Mouse (Mus musculus) kidney, adult 2 months (tissue): Measurements from ENCODE around the gene Nfasc. TPM values are rescaled to one million over a fixed set of nuclear protein-coding genes. Genes with fewer than 3 reads are reported as not detected.
A peak's percentile ranks its signal among the peaks of the same experiment; 100 is the strongest.

Source experiments
- DNase-seq: peaks from one replicate; pipeline ENCODE4 v3.0.0; 2021
- H3K27ac ChIP-seq: fragments of 200-500 bp; 2 replicates; pipeline ENCODE4 v1.5.1; 2012; ENCODE audit warnings: low read depth, low read length, control low read depth, inconsistent platforms; ENCODE audit not compliant: insufficient read depth
- H3K27me3 ChIP-seq: fragments of 200-500 bp; replicated peaks from 2 replicates; pipeline ENCODE4 v1.6.1; 2012; ENCODE audit warnings: mild to moderate bottlenecking, moderate library complexity, low read length, inconsistent platforms; ENCODE audit not compliant: control insufficient read depth, insufficient read depth
- H3K36me3 ChIP-seq: fragments of 200-500 bp; 2 replicates; pipeline ENCODE4 v1.6.1; 2012; ENCODE audit warnings: mild to moderate bottlenecking, moderate library complexity, low read length, inconsistent platforms; ENCODE audit not compliant: control insufficient read depth, insufficient read depth
- H3K4me1 ChIP-seq: fragments of 200-500 bp; 2 replicates; pipeline ENCODE4 v1.6.1; 2011; ENCODE audit warnings: low read length; ENCODE audit not compliant: control insufficient read depth, insufficient read depth
- H3K4me3 ChIP-seq: fragments of 200-500 bp; 2 replicates; pipeline ENCODE4 v1.5.1; 2011; ENCODE audit warnings: mild to moderate bottlenecking, low read depth, low read length, control low read depth; ENCODE audit not compliant: insufficient read depth
- CTCF ChIP-seq: fragments of 200-500 bp; conservative IDR thresholded peaks from 2 replicates; pipeline ENCODE4 v1.5.1; 2011; ENCODE audit warnings: low read depth, mild to moderate bottlenecking, control low read depth, low read length, moderate library complexity, mixed read lengths; ENCODE audit not compliant: insufficient read depth, insufficient read length
- POLR2A ChIP-seq: fragments of 200-500 bp; IDR thresholded peaks from one replicate; pipeline ENCODE4 v1.6.1; 2011; ENCODE audit warnings: low read depth, low read length, control low read depth
- WGBS: fragments of 180-500 bp; shearing (Covaris S2); methylation state at CpG from one replicate; pipeline ENCODE4 v1.1.7; 2018; 5-methylcytosine and 5-hydroxymethylcytosine counted together
- polyA plus RNA-seq: library from polyadenylated mRNA; depleted of rRNA; stranded (reverse); fragments of >200 nt; gene quantifications from 2 replicates; pipeline ENCODE4 v1.2.3, GENCODE M21; 2012

The Nfasc gene
- polyA plus RNA-seq, 1 experiment = 0.20 TPM

DNA sequence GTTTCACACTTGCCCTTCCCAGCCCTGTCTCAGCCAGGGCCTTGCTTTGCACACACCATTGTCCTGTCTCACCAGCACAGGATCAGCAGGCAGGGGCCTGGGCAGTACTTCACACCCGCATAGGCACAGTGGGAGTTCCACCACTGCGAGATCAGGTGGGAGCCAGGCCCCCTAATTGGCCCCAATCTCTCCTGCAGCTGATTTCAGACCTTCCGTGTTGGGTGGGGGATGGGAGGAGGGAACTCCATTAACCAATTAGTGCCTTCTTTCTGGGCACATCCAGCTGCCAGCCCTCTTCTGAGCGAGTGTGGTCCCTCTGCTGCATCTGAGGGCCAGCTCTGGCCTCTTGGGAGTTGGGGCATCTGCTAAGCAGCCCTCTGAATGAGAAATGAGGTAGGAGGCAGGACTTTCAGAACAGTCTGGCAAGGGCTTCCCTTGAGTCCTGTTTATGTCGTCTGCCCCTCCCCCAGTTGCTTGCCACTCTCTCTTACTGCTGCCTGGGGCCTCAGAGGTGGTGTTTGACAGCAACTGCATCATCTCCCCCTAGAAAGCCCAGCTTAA lies 210.9 kb downstream of the Nfasc start:
- 31% methylated on average over 5 of the region's 5 CpGs for WGBS
- TF ChIP-seq CTCF = no peak
- no peak for TF ChIP-seq POLR2A
- H3K36me3 ChIP-seq = no peaks in the 10 kb centered on the region
- no peaks in the 10 kb centered on the region for H3K4me1 ChIP-seq
- no peak for DNase-seq
- H3K4me3 ChIP-seq = no peak overlapping the region
- H3K27me3 ChIP-seq = no peaks in the 10 kb centered on the region
- no peak overlapping the region for H3K27ac ChIP-seq

DNA sequence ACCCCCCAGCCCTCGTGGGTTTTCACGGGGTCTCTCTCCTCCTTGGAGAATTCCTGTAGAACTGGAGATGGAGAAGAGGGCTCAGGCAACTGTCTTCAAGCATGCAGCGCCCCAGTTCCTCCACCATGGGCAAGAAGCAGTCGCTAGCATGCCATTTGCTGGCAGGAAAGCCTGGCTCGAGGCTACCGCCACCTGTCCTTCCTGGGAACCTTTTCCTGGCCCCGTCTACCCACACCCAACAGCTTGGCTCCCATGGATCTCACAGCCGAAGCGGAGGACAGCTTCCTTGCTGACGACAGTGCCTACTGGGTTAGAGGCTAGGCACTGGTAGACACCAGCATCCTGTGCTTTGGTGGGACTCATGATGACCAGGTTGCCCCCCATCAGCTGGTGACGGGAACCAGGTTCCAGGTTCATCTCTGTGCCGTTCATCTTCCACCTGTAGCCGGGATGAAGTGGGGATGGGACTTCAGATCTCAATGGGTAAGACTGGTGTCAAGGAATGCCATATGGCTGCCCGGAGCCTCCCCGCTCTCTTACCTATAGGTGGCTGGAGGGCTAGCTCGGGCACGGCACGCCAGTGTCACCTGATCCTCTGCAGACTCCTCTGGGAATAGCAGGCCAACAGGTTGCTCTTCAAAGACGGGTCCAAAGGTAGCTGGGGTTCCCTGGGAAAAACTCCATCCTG lies 212.8 kb downstream of the Nfasc start:
- Histone ChIP-seq H3K4me1 (no peaks in the 10 kb centered on the region), H3K27ac (no peak overlapping the region), H3K4me3 (no peak overlapping the region), H3K36me3 (no peaks in the 10 kb centered on the region), H3K27me3 (no peaks in the 10 kb centered on the region)
- no peak for DNase-seq
- TF ChIP-seq POLR2A (no peak), CTCF (no peak)
- 85% methylated on average over 19 of the region's 19 CpGs for WGBS

DNA sequence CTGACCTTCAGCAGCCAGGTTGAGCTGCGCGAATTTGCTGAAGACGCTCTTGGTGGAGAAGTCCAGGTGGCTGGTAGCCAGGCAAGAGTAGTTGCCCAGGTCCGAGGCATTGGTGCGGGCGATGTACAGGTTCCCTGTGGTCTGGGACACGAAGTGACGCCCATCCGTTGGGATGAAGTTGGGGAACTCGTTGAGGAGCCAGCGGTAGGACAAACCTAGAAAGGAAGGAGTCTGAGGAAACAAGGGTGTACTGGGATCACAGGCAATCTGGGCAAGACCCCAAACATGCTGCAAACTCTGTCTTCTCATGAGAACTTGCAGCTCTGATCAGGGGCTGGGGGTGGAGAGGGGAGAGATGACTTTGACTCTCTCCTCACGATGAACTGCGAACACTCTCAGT lies 213.5 kb downstream of the Nfasc start:
- Histone ChIP-seq H3K4me3 (no peak overlapping the region), H3K36me3 (no peaks in the 10 kb centered on the region), H3K27ac (no peak overlapping the region), H3K27me3 (no peaks in the 10 kb centered on the region), H3K4me1 (no peaks in the 10 kb centered on the region)
- no peak for DNase-seq
- WGBS = 91% methylated on average over 13 of the region's 13 CpGs
- TF ChIP-seq CTCF (no peak), POLR2A (no peak)

DNA sequence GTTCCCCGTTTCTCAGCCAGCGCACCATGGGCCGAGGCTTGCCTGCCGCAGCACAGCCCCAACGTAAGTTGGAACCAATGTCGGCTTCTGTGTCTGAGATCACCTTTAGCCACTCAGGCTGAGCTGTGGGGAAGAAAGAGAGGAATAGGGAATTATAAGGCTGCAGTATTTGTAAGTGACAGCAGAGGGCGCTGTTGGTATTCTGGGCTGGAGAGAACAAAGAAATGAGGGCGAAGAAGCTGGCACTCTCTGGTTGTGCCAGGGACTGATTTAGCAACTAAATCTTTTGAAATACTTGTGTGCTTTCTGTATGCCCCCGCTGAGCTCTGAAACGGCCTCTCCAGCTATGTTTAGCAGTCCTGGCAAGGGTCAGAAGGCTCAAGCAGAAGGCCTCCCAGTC lies 215.8 kb downstream of the Nfasc start:
- 4% methylated on average over 10 of the region's 10 CpGs for WGBS
- no peaks in the 10 kb centered on the region for H3K27me3 ChIP-seq

DNA sequence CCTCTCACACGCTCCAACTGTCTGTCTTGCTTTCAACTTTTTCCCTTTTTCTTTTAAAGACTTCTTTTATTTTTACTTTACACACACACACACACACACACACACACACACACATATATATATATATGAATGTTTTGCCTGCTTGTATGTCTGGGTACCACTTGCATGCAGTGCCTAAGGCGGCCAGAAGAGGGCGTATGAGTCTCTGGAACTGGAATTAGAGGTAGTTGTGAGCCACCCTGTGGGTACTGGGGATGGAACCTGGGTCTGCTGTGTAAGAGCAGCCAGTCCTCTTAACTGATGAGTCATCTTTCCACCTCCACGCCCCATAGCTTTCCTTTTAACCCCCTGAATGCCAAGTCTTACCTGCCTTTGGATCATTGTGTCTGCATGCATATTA lies 217.7 kb downstream of the Nfasc start:
- Histone ChIP-seq H3K27ac (no peak overlapping the region), H3K36me3 (no peaks in the 10 kb centered on the region), H3K27me3 (no peaks in the 10 kb centered on the region), H3K4me1 (0 out of 2 replicates have a peak, but pooled peaks cover 2% of the 10 kb centered on the region), H3K4me3 (no peak overlapping the region)
- 30% methylated on average over 4 of the region's 4 CpGs for WGBS
- peak; percentile 36 for DNase-seq
- TF ChIP-seq POLR2A (no peak), CTCF (peak; percentile 54)

More for the DNA sequence above, 215.8 kb downstream of the Nfasc start:
- H3K4me3 ChIP-seq = no peak overlapping the region
- no peaks in the 10 kb centered on the region for H3K36me3 ChIP-seq
- TF ChIP-seq CTCF (peak; percentile 76), POLR2A (no peak)
- DNase-seq = peak; percentile 59
- no peak overlapping the region for H3K27ac ChIP-seq
- H3K4me1 ChIP-seq = no peaks in the 10 kb centered on the region

DNA sequence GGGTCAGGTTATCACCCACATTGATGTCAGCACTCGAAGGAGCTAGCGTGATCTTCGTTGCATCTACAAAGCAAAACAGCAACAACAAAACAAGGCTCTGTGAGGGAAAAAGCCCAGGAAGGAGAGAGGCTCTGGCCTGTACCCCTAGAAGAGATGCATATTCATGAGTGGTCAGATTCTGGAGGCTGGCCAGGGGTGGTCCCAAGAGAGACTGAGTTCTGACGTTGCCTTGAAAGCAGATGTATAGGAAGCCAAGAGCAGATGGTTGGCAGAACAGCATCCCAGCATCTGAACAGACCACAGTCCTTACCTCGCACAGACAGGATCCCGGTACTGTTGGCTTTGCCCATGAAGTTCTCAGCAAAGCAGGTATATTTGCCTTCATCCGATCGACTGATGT lies 218.5 kb downstream of the Nfasc start:
- no peak for TF ChIP-seq POLR2A
- TF ChIP-seq CTCF = no peak
- Histone ChIP-seq H3K4me3 (no peak overlapping the region), H3K36me3 (no peaks in the 10 kb centered on the region), H3K27ac (no peak overlapping the region), H3K4me1 (0 out of 2 replicates have a peak, but pooled peaks cover 2% of the 10 kb centered on the region), H3K27me3 (no peaks in the 10 kb centered on the region)
- WGBS = 84% methylated on average over 8 of the region's 8 CpGs
- DNase-seq = no peak

DNA sequence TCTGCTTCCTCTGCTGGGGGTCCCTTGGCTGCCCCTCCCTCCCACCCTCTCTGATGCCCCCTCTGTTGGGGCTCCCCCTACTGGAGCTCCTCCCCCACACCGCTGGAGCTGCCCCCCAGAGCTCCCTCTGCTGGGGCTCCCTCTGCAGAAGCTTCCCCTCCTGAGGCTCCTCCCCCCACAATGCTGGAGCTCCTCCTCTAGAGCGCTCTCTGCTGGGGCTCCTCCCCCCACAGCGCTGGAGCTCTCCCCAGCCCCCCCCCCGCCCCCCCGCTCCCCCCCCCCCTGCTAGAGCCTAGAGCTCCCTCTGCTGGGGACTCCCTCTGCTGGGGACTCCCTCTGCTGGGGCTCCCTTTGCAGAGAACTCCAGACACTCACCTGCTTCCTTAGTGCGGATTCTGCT lies 220.8 kb downstream of the Nfasc start:
- peak; percentile 61 for DNase-seq
- H3K27ac ChIP-seq = no peak overlapping the region
- H3K4me3 ChIP-seq = no peak overlapping the region
- TF ChIP-seq POLR2A = no peak
- H3K4me1 ChIP-seq = 0 out of 2 replicates have a peak, but pooled peaks cover 2% of the 10 kb centered on the region
- 18% methylated on average over 5 of the region's 6 CpGs for WGBS
- H3K27me3 ChIP-seq = no peaks in the 10 kb centered on the region
- no peaks in the 10 kb centered on the region for H3K36me3 ChIP-seq
